Mouse (Mus musculus): ENCODE results near the gene Hist1h1b.
A peak's percentile ranks its signal among the peaks of the same experiment; 100 is the strongest.
"Not testable (repeated sequence)": the region's sequence is repeated elsewhere in the genome, so short reads cannot be mapped to it uniquely, and the experiment has no call there.

Gene Hist1h1b

GRCm38 (mm10) chr13:21786899-21787629, 6.6 kb upstream of the Hist1h1b start, which contains the start of the genes Hist1h2an and Hist1h2bp:
TSS of gene Hist1h2an (minus strand) at chr13:21787218.
TSS of gene Hist1h2bp (plus strand) at chr13:21787461.
- not testable (repeated sequence) for H3K27me3 ChIP-seq (ENCODE audit: control insufficient read depth, insufficient read depth, low read length, poor library complexity, severe bottlenecking); H3K36me3 ChIP-seq (ENCODE audit: control insufficient read depth, insufficient read depth, low read length, poor library complexity, severe bottlenecking)
- peak; percentile 97 for DNase-seq (ENCODE audit: low read depth, low spot score)

GRCm38 (mm10) chr13:21786189-21786898, 5.9 kb upstream of the Hist1h1b start:
- peak; percentile 49 for DNase-seq (ENCODE audit: low read depth, low spot score)
- no peaks in the 10 kb centered on the region for H3K36me3 ChIP-seq (ENCODE audit: control insufficient read depth, insufficient read depth, low read length, poor library complexity, severe bottlenecking)

GRCm38 (mm10) chr13:21784311-21784710, 3.9 kb upstream of the Hist1h1b start:
- Histone ChIP-seq H3K36me3 (ENCODE audit: control insufficient read depth, insufficient read depth, low read length, poor library complexity, severe bottlenecking) (no peaks in the 10 kb centered on the region), H3K27me3 (ENCODE audit: control insufficient read depth, insufficient read depth, low read length, poor library complexity, severe bottlenecking) (no peaks in the 10 kb centered on the region)
- DNase-seq (ENCODE audit: low read depth, low spot score) = no peak

More at GRCm38 (mm10) chr13:21786189-21786898, 5.9 kb upstream of the Hist1h1b start:
- H3K27me3 ChIP-seq (ENCODE audit: control insufficient read depth, insufficient read depth, low read length, poor library complexity, severe bottlenecking) = no peaks in the 10 kb centered on the region

- peak; percentile 67 for DNase-seq (ENCODE audit: low read depth, low spot score)
- Histone ChIP-seq H3K27me3 (ENCODE audit: control insufficient read depth, insufficient read depth, low read length, poor library complexity, severe bottlenecking) (no peaks in the 10 kb centered on the region), H3K36me3 (ENCODE audit: control insufficient read depth, insufficient read depth, low read length, poor library complexity, severe bottlenecking) (no peaks in the 10 kb centered on the region)
These were observed 3.3 kb upstream of the Hist1h1b start for GRCm38 (mm10) chr13:21783734-21784161.

GRCm38 (mm10) chr13:21783255-21783617, 2.8 kb upstream of the Hist1h1b start, which contains the start of gene Hist1h3i:
TSS of gene Hist1h3i (minus strand) at chr13:21783370.
- no peaks in the 10 kb centered on the region for H3K27me3 ChIP-seq (ENCODE audit: control insufficient read depth, insufficient read depth, low read length, poor library complexity, severe bottlenecking)
- H3K36me3 ChIP-seq (ENCODE audit: control insufficient read depth, insufficient read depth, low read length, poor library complexity, severe bottlenecking) = no peaks in the 10 kb centered on the region

GRCm38 (mm10) chr13:21782361-21783254, 2.2 kb upstream of the Hist1h1b start:
- H3K27me3 ChIP-seq (ENCODE audit: control insufficient read depth, insufficient read depth, low read length, poor library complexity, severe bottlenecking); H3K36me3 ChIP-seq (ENCODE audit: control insufficient read depth, insufficient read depth, low read length, poor library complexity, severe bottlenecking): not testable (repeated sequence)
- DNase-seq (ENCODE audit: low read depth, low spot score) = peak; percentile 31

More at GRCm38 (mm10) chr13:21783255-21783617, 2.8 kb upstream of the Hist1h1b start, which contains the start of gene Hist1h3i:
- DNase-seq (ENCODE audit: low read depth, low spot score) = peak; percentile 94

- no peaks in the 10 kb centered on the region for H3K27me3 ChIP-seq (ENCODE audit: control insufficient read depth, insufficient read depth, low read length, poor library complexity, severe bottlenecking)
- no peak for DNase-seq (ENCODE audit: low read depth, low spot score)
These were observed 1.2 kb upstream of the Hist1h1b start for GRCm38 (mm10) chr13:21781639-21782038.

GRCm38 (mm10) chr13:21781021-21781555, 663 bp upstream of the Hist1h1b start:
- no peak for DNase-seq (ENCODE audit: low read depth, low spot score)
- H3K27me3 ChIP-seq (ENCODE audit: control insufficient read depth, insufficient read depth, low read length, poor library complexity, severe bottlenecking) = no peaks in the 10 kb centered on the region
- no peaks in the 10 kb centered on the region for H3K36me3 ChIP-seq (ENCODE audit: control insufficient read depth, insufficient read depth, low read length, poor library complexity, severe bottlenecking)

More at GRCm38 (mm10) chr13:21781639-21782038, 1.2 kb upstream of the Hist1h1b start:
- no peaks in the 10 kb centered on the region for H3K36me3 ChIP-seq (ENCODE audit: control insufficient read depth, insufficient read depth, low read length, poor library complexity, severe bottlenecking)

- DNase-seq (ENCODE audit: low read depth, low spot score) = peak; percentile 93
- Histone ChIP-seq H3K27me3 (ENCODE audit: control insufficient read depth, insufficient read depth, low read length, poor library complexity, severe bottlenecking) (no peaks in the 10 kb centered on the region), H3K36me3 (ENCODE audit: control insufficient read depth, insufficient read depth, low read length, poor library complexity, severe bottlenecking) (no peaks in the 10 kb centered on the region)
These were observed 1.3 kb downstream of the Hist1h1b start for GRCm38 (mm10) chr13:21778814-21779766.

GRCm38 (mm10) chr13:21755707-21756106, 24.7 kb downstream of the Hist1h1b start:
- Histone ChIP-seq H3K27me3 (ENCODE audit: control insufficient read depth, insufficient read depth, low read length, poor library complexity, severe bottlenecking) (no peaks in the 10 kb centered on the region), H3K36me3 (ENCODE audit: control insufficient read depth, insufficient read depth, low read length, poor library complexity, severe bottlenecking) (no peaks in the 10 kb centered on the region)
- DNase-seq (ENCODE audit: low read depth, low spot score) = no peak

- not testable (repeated sequence) for H3K27me3 ChIP-seq (ENCODE audit: control insufficient read depth, insufficient read depth, low read length, poor library complexity, severe bottlenecking); H3K36me3 ChIP-seq (ENCODE audit: control insufficient read depth, insufficient read depth, low read length, poor library complexity, severe bottlenecking)
- peak; percentile 63 for DNase-seq (ENCODE audit: low read depth, low spot score)
These were observed 26.0 kb downstream of the Hist1h1b start for GRCm38 (mm10) chr13:21754294-21755001.

- H3K27me3 ChIP-seq (ENCODE audit: control insufficient read depth, insufficient read depth, low read length, poor library complexity, severe bottlenecking); H3K36me3 ChIP-seq (ENCODE audit: control insufficient read depth, insufficient read depth, low read length, poor library complexity, severe bottlenecking): not testable (repeated sequence)
- peak; percentile 95 for DNase-seq (ENCODE audit: low read depth, low spot score)
These were observed 26.7 kb downstream of the Hist1h1b start, which contains the start of the genes Hist1h2ak and Hist1h2bn for GRCm38 (mm10) chr13:21753524-21754285. TSS of gene Hist1h2ak (minus strand) at chr13:21753827. TSS of gene Hist1h2bn (plus strand) at chr13:21754123.

All from splenic B cell, adult 2 months (primary cell).